Mouse (Mus musculus) lung, postnatal 0 days (tissue): ENCODE measurements around the gene Tomm40l.

Source experiments
- CTCF ChIP-seq: IDR thresholded peaks from 2 replicates; pipeline ENCODE4 v1.5.1; 2016; ENCODE audit warnings: antibody characterized with exemption, mild to moderate bottlenecking
- EP300 ChIP-seq: IDR thresholded peaks from 2 replicates; pipeline ENCODE4 v1.6.1; 2016; ENCODE audit warnings: antibody characterized with exemption, mild to moderate bottlenecking, control low read depth

- no peak for TF ChIP-seq CTCF
- TF ChIP-seq EP300, result no peak
Measured at GRCm38 (mm10) chr1:171183025-171183424, 39.3 kb downstream of the Tomm40l start.
